Mouse (Mus musculus): ENCODE data around the gene Mmaa. TPM values are rescaled to one million over a fixed set of nuclear protein-coding genes. Genes with fewer than 3 reads are reported as not detected.

The Mmaa gene
- total RNA-seq, 2 experiments from 2014 or later: 18.7 to 20.0 TPM

DNA sequence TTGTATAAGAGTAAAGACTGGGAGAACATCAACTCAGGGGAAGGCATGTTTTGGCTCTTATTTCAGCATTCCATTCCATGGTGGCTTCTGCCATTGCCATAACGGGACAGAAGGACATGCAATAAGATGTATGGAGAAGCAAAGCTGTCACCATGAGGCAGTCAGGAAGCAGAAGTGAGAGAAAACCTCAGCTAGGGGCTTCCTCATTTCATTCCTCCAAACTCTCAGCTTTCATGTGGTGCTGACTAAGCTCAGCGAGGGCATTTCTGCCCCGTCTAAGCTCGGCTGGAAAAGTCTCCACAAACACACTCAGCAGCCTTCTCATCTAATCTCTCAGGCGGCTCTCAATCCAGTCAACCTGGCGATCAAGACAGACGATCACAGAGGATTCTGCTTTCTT is 69.2 kb downstream of the Mmaa start:
- DNase-seq (ENCODE audit: low spot score in 2 of 2): peak in 1 of 2 experiments; percentile 13

DNA sequence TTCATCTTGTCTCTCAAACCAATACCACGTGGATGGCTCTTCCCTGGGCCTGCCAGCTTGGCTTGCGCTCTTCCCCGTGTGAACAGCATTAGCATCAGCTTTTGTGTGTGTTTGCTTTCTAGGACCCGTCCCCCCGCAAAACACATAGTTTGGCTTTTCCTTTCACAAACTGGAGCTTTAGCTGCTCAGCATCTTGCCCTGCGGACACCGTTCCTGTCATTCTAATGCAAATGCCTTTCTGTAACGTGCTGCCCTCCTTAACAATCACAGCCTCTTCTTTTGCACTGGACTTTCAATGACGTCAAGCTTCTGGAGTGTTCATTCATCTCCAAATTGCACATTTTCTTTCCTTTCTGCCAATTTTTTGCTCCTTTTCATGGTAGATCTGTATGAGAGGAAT is 70.4 kb downstream of the Mmaa start:
- no peak for DNase-seq (ENCODE audit: low spot score in 2 of 2)

DNA sequence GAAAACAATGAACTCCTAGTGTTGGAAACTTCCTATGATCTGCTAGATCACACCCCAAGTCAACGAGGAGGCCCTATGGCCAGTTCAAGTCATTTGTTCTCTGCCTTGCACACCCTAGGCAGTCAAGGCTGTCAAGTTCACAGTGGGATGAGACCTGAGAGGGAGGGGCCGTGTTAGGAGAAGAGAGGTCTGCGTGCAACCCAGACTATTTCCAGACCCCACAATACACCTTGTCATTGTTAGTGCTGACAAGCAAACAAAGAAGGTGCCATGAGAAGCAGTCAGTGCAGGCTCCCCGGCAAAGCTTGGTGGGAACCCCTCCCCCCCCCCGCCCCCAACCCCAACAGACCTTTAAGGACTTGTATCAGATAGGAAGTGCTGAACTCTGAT is 72.0 kb downstream of the Mmaa start:
- no peak for DNase-seq (ENCODE audit: low spot score in 2 of 2)

DNA sequence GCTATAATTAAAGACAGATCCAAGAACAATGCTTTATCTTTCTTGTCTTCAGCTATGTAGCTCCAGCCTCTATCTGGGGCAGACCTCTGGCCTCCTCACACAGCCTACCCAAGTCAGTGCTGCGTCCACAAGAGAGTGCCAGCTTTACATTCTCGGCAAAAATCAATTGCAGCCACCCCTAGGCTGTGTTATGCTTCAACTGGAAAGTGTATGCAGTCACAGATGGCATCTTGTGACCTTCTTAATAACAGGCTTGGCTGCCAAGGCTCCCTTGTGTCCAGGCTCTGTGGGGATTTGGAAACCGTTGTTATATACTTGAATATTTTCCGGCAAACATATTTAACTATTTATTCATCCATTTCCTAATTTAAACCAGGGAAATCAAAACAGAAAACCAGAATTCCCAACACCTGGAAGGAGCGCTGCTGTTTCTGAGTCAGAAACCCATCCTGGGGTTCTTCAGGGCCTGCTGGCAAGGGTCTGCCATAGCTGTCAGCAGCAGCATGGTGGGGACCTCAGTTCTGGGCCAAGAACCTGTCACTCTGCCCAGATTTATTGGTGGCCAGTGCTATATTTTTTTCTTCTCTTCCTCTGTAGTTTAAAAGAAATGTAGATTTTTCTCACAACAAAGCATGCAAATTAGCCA is 72.5 kb downstream of the Mmaa start:
- no peak for DNase-seq (ENCODE audit: low spot score in 2 of 2)

Other genes with a start within 250 kb of the Mmaa start
- gene 1700011L22Rik, start 46.4 kb downstream of the Mmaa start, total RNA-seq (2021): not detected
- 10 to 100 TPM; 25.9 to 29.2 TPM for gene Smad1, start 104.6 kb upstream of the Mmaa start, total RNA-seq (2021)